Mouse (Mus musculus): ENCODE measurements around the gene Srbd1. TPM values are rescaled to one million over a fixed set of nuclear protein-coding genes. Genes with fewer than 3 reads are reported as not detected.

The Srbd1 gene
- 6.9 and 7.0 TPM in 2 replicates for polyA plus RNA-seq (2012; rRNA removed)

DNA sequence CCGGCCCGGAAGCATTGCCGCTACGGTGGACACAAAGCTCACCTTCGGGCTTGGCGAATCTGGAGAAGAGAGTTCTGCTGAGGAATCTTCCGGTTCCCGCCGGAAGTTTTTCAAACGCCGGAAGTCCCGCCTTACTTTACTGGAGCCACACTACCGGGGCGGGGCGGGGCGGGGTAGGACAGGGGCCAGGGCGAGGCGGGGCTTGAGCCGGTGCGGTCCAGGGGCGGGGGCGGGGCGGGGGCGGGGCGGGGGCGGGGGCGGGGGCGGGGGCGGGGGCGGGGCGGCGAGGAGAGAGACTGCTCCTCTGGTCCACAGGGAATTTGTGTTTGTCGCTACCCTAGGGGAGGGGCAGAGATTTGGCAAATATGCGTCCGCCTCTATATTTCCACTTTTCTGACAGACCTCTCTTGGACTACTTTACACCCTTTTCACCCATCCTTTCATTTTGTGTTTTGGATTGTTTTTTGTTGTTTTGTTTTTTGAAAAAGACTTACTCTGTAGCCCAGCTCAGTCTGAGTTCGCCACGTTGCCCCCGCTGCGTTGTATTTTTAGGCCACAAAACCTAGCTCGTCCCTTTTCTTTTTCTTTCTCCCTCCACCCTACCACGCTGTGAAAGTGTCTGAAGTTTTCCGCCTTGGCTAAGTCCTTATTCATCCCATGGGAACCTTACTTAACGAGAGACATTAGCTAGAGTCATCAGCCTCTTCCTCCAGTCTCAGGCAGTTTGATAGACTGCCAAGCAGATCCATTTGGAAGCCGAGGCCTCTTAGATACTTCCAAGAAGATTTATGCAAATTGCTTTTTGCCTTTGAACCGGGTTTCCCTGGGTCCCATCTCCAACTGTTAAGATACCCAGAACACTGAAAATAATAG lies at the start of gene Srbd1:
Gene Srbd1 (minus strand): TSS at position 97 of the 873 bp plus-strand sequence.
- Histone ChIP-seq H3K4me1 (ENCODE audit: control insufficient read depth, insufficient read depth, low read length) (peaks cover 2% of the 10 kb centered on the region; the same call in 1 of the 2 replicates), H3K27ac (ENCODE audit: insufficient read depth, low read length) (peak within 1 kb of the TSS; percentile 90; the same call in 1 of the 2 replicates), H3K4me3 (ENCODE audit: insufficient read depth, low read length) (peak within 1 kb of the TSS; percentile 95)
- TF ChIP-seq CTCF (IDR thresholded peaks at IDR 0.05; ENCODE audit: extremely low read depth, insufficient read depth, low read length) (no peak), POLR2A (IDR thresholded peaks at IDR 0.05; ENCODE audit: extremely low read depth, insufficient read depth, low read length) (peak; percentile 6; the same call in 1 of the 2 replicates)

- Histone ChIP-seq H3K27ac (ENCODE audit: insufficient read depth, low read length) (no peak overlapping the region), H3K4me3 (ENCODE audit: insufficient read depth, low read length) (no peak overlapping the region), H3K4me1 (ENCODE audit: control insufficient read depth, insufficient read depth, low read length) (peaks cover 4% of the 10 kb centered on the region)
- TF ChIP-seq POLR2A (IDR thresholded peaks at IDR 0.05; ENCODE audit: extremely low read depth, insufficient read depth, low read length) (no peak), CTCF (IDR thresholded peaks at IDR 0.05; ENCODE audit: extremely low read depth, insufficient read depth, low read length) (no peak)
These were observed 49.0 kb upstream of the Srbd1 start for GRCm38 (mm10) chr17:86193979-86194378.

GRCm38 (mm10) chr17:86187777-86188176 lies 42.8 kb upstream of the Srbd1 start:
- TF ChIP-seq POLR2A (IDR thresholded peaks at IDR 0.05; ENCODE audit: extremely low read depth, insufficient read depth, low read length) (no peak), CTCF (IDR thresholded peaks at IDR 0.05; ENCODE audit: extremely low read depth, insufficient read depth, low read length) (no peak)
- H3K4me1 ChIP-seq (ENCODE audit: control insufficient read depth, insufficient read depth, low read length): peaks cover 18% of the 10 kb centered on the region
- no peak overlapping the region for H3K27ac ChIP-seq (ENCODE audit: insufficient read depth, low read length)
- no peak overlapping the region for H3K4me3 ChIP-seq (ENCODE audit: insufficient read depth, low read length)

DNA sequence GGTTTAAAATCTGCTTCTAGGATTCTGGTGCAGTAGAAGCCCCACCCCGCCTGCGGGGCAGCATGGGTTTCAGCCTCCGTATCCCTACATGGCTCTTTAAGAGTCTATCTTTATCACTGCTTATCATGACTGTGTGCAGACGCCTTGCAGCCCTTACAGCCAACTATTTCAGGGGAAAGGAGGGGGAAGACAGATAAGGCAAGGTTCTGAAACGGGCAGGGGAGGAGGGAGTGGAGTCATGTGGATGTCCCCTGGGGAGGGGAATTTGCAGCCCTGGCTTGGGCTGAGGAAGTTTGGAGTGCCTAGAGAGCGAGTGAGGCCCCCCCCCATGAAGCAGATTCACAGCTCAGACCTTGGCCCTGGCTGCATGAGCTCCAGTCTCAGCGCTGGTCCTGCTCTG lies 40.6 kb upstream of the Srbd1 start:
- no peak for TF ChIP-seq CTCF (IDR thresholded peaks at IDR 0.05; ENCODE audit: extremely low read depth, insufficient read depth, low read length)
- no peak for TF ChIP-seq POLR2A (IDR thresholded peaks at IDR 0.05; ENCODE audit: extremely low read depth, insufficient read depth, low read length)
- H3K27ac ChIP-seq (ENCODE audit: insufficient read depth, low read length): no peak overlapping the region
- H3K4me3 ChIP-seq (ENCODE audit: insufficient read depth, low read length): no peak overlapping the region
- H3K4me1 ChIP-seq (ENCODE audit: control insufficient read depth, insufficient read depth, low read length): peaks cover 19% of the 10 kb centered on the region

DNA sequence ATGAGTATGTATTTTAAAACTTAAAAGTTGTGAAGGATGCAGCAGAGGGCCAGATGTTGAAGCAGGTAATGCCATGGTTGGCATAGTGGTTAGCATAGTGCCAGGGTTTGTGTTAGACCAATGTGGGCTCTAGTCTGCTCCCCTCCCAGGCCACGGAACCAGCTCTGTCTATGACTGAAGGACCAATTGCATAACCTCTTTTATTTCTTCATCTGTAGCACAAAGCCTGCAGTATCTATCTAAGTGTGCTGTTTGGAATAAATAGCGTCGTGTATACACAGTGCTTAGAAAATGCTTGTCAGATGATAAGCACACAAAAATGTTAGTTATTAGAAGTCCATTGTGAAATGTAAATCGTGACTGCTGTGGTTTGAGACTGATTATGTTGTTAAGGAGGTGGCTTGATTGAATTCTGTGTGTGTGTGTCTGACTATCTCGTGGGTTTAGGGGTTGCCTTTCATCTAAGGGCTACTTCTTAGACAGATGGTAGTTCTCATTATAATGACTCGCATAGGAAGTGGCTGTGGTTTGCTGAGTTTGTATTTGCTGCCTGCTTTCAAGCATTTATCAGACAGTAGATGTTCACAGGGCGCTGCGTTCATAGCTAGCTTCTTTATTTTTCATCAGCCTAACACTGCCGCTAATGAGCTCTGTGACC lies 39.7 kb upstream of the Srbd1 start:
- Histone ChIP-seq H3K4me3 (ENCODE audit: insufficient read depth, low read length) (no peak overlapping the region), H3K27ac (ENCODE audit: insufficient read depth, low read length) (no peak overlapping the region), H3K4me1 (ENCODE audit: control insufficient read depth, insufficient read depth, low read length) (peaks cover 20% of the 10 kb centered on the region)
- TF ChIP-seq CTCF (IDR thresholded peaks at IDR 0.05; ENCODE audit: extremely low read depth, insufficient read depth, low read length) (no peak), POLR2A (IDR thresholded peaks at IDR 0.05; ENCODE audit: extremely low read depth, insufficient read depth, low read length) (no peak)

DNA sequence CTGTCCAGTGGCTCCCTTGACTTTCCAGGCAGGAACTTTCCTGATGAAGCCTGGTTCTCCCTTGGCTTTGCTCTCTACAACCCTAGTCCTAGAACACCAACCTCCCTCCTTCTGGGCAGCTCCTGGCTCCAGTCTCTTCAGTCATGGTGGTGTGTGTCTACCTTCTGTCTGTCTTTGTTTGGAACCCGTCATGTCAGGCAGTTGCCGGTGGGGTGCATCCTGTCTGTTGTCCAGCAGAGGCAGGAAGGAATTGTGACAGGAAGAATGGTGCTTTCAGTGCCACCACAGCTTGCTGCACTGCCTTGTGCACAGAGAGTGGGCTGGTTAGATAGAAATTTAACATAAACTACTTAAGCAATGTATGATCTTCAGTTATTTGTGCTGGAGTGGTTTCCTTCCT lies 38.8 kb upstream of the Srbd1 start:
- Histone ChIP-seq H3K27ac (ENCODE audit: insufficient read depth, low read length) (no peak overlapping the region), H3K4me1 (ENCODE audit: control insufficient read depth, insufficient read depth, low read length) (peaks cover 19% of the 10 kb centered on the region), H3K4me3 (ENCODE audit: insufficient read depth, low read length) (no peak overlapping the region)
- no peak for TF ChIP-seq CTCF (IDR thresholded peaks at IDR 0.05; ENCODE audit: extremely low read depth, insufficient read depth, low read length)
- no peak for TF ChIP-seq POLR2A (IDR thresholded peaks at IDR 0.05; ENCODE audit: extremely low read depth, insufficient read depth, low read length)

DNA sequence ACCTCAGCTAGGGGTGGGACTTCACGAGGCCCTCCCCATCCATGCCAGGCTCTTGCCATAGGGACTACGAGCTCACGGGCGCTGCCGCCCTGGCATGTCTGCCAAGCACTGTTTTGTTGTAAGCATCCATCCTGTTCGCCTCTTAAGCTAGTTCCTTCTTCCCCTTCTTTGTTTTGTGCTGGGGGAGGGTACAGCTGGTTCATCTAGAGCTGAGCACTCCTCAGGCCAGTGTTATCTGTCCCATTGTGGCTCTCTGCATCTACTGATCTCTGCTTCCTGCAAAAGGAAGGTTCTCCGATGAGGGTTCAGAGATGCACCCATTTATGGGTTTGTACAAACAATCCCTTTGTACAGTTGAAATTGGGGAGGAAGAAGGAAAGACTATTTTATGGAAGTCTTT lies 31.7 kb upstream of the Srbd1 start:
- H3K4me3 ChIP-seq (ENCODE audit: insufficient read depth, low read length): no peak overlapping the region
- H3K4me1 ChIP-seq (ENCODE audit: control insufficient read depth, insufficient read depth, low read length): peaks cover 2% of the 10 kb centered on the region; the same call in 1 of the 2 replicates
- TF ChIP-seq POLR2A (IDR thresholded peaks at IDR 0.05; ENCODE audit: extremely low read depth, insufficient read depth, low read length) (no peak), CTCF (IDR thresholded peaks at IDR 0.05; ENCODE audit: extremely low read depth, insufficient read depth, low read length) (no peak)
- no peak overlapping the region for H3K27ac ChIP-seq (ENCODE audit: insufficient read depth, low read length)

- Histone ChIP-seq H3K27ac (ENCODE audit: insufficient read depth, low read length) (no peak overlapping the region), H3K4me1 (ENCODE audit: control insufficient read depth, insufficient read depth, low read length) (peaks cover under 1% of the 10 kb centered on the region; the same call in 1 of the 2 replicates), H3K4me3 (ENCODE audit: insufficient read depth, low read length) (no peak overlapping the region)
- TF ChIP-seq CTCF (IDR thresholded peaks at IDR 0.05; ENCODE audit: extremely low read depth, insufficient read depth, low read length): no peak
- no peak for TF ChIP-seq POLR2A (IDR thresholded peaks at IDR 0.05; ENCODE audit: extremely low read depth, insufficient read depth, low read length)
These were observed 30.5 kb upstream of the Srbd1 start for GRCm38 (mm10) chr17:86175516-86175915.

DNA sequence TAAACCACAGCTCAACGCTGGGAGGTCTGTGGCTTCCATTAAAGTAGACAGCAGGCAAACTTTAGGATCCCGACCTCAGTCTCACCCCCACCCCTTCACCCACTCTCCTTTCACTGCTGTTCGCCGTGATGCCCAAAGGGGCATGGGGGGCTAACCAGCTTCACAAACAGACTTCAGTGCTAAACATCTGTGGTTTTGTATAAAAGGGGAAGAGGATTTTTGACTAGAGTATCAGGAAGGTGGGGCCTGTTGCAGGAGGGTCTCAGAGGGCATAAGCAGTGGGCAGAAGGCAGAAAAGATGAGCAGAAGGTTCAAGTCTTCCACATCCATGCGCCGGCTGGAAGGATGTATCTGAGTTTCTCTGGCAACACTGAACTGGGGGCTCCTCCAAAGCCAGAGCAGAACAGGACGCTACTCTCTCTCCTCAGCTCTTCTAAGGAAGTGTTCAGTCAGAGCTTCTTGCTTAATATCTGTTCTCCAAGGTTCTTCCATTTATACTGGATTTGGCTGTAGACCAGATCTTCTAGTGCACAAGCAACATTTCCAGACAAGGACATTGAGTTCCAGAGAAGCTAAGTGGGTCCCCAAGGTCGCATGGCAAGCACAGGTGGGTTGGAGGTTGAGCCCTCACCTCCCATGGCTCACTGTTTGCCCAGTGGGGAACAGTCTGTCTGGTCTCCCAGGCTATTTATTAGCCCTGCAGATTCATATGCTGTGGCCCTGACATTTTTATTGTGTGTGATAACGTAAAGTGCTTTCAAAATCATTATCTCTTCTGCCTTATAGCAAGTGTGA lies 25.4 kb upstream of the Srbd1 start:
- Histone ChIP-seq H3K4me3 (ENCODE audit: insufficient read depth, low read length) (peak overlapping the region; percentile 93), H3K4me1 (ENCODE audit: control insufficient read depth, insufficient read depth, low read length) (no peaks in the 10 kb centered on the region; the same call in 1 of the 2 replicates), H3K27ac (ENCODE audit: insufficient read depth, low read length) (peak overlapping the region; percentile 42; the same call in 1 of the 2 replicates)
- TF ChIP-seq POLR2A (IDR thresholded peaks at IDR 0.05; ENCODE audit: extremely low read depth, insufficient read depth, low read length): no peak
- TF ChIP-seq CTCF (IDR thresholded peaks at IDR 0.05; ENCODE audit: extremely low read depth, insufficient read depth, low read length): no peak

Data from cortical plate, adult 2 months (tissue).